Mouse (Mus musculus): ENCODE measurements around the gene Col6a6.

DNA sequence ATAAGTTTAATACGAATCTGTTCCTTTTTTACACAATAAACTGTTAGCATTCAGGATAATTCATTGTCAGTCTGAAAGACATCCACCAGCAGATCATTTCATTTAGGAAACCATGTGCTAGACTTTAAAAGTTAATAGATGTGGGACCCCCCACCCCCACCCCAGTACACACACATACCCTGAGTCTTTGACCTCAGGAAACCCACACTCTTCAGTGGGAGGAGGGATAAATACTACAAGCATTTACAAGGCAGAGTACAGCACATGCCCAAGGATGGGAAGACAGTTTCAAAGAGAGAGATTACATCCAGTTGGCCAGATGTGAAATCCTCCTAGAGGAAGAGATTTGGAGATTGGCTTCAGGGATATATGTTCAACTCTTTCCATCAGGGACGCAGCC is 87.5 kb downstream of the Col6a6 start:
- no peak for TF ChIP-seq HCFC1 (IDR thresholded peaks at IDR 0.05; ENCODE audit: borderline replicate concordance, insufficient read depth, low read length)
- TF ChIP-seq ZNF384 (IDR thresholded peaks at IDR 0.05; ENCODE audit: low read depth, low read length) = no peak
